Mouse (Mus musculus) lung, embryonic 14.5 days (tissue): ENCODE results near the gene Il10rb. TPM values are rescaled to one million over a fixed set of nuclear protein-coding genes. Genes with fewer than 3 reads are reported as not detected.
A peak's percentile ranks its signal among the peaks of the same experiment; 100 is the strongest.

Experiments
- ATAC-seq: fragments of 200-750 bp; cut with Nextera tagmentation; 2 replicates; pipeline ENCODE4 v1.8.0; 2017; ENCODE audit warnings: mild to moderate bottlenecking, moderate TSS enrichment, moderate library complexity; ENCODE audit not compliant: insufficient read depth
- DNase-seq: peaks from one replicate; pipeline ENCODE4 v3.0.0-alpha.2; 2015
- H3K27ac ChIP-seq: fragments of 300-500 bp; sonication (generic); 2 replicates; pipeline ENCODE4 v1.5.1; 2014; ENCODE audit warnings: low read depth, mild to moderate bottlenecking, moderate library complexity
- H3K27me3 ChIP-seq: fragments of 300-500 bp; sonication (generic); 2 replicates; pipeline ENCODE4 v1.6.1; 2014; ENCODE audit warnings: low read length, control low read depth; ENCODE audit not compliant: insufficient read depth
- H3K36me3 ChIP-seq: fragments of 300-500 bp; sonication (generic); 2 replicates; pipeline ENCODE4 v1.6.1; 2014; ENCODE audit warnings: control low read depth; ENCODE audit not compliant: insufficient read depth
- H3K4me1 ChIP-seq: fragments of 300-500 bp; sonication (generic); 2 replicates; pipeline ENCODE4 v1.6.1; 2014; ENCODE audit warnings: antibody characterized with exemption, control low read depth; ENCODE audit not compliant: insufficient read depth
- H3K4me2 ChIP-seq: fragments of 300-500 bp; sonication (generic); 2 replicates; pipeline ENCODE4 v1.6.1; 2014; ENCODE audit warnings: mild to moderate bottlenecking
- H3K4me3 ChIP-seq: fragments of 300-500 bp; sonication (generic); 2 replicates; pipeline ENCODE4 v1.5.1; 2014; ENCODE audit warnings: low read depth, low read length
- H3K9ac ChIP-seq: fragments of 300-500 bp; sonication (generic); 2 replicates; pipeline ENCODE4 v1.6.1; 2014
- H3K9me3 ChIP-seq: fragments of 300-500 bp; sonication (generic); 2 replicates; pipeline ENCODE4 v1.6.1; 2016; ENCODE audit warnings: low read depth, low read length, control low read depth
- CTCF ChIP-seq: IDR thresholded peaks from 2 replicates; pipeline ENCODE4 v1.5.1; 2016; ENCODE audit warnings: antibody characterized with exemption, low read depth
- WGBS: fragments of 180-500 bp; shearing (Covaris S2); extraction: QIAGEN DNeasy Blood & Tissue Kit; methylation state at CpG from one replicate; pipeline ENCODE4 v1.1.7; 2014; 5-methylcytosine and 5-hydroxymethylcytosine counted together
- polyA plus RNA-seq: library from polyadenylated mRNA; unstranded; fragments of >200 nt; fragmentation: Nextera tagmentation; extraction: Ambion mirVana; gene quantifications from 2 replicates; pipeline ENCODE4 v1.2.1, GENCODE M21; 2014

Gene Il10rb
- polyA plus RNA-seq, 1 experiment from 2014 or later = 32.8 TPM

GRCm38 (mm10) chr16:91404187-91404586 is 1.8 kb upstream of the Il10rb start:
- H3K4me3 ChIP-seq = no peak overlapping the region
- no peak overlapping the region for H3K27ac ChIP-seq
- DNase-seq (no peak), ATAC-seq (no peak)
- no peak overlapping the region for H3K4me2 ChIP-seq
- H3K4me1 ChIP-seq = no peaks in the 10 kb centered on the region
- H3K9me3 ChIP-seq = no peaks in the 10 kb centered on the region
- no peak overlapping the region for H3K9ac ChIP-seq
- H3K36me3 ChIP-seq = peaks cover 23% of the 10 kb centered on the region
- no peaks in the 10 kb centered on the region for H3K27me3 ChIP-seq
- TF ChIP-seq CTCF = no peak
- 87% methylated on average over 8 of the region's 8 CpGs for WGBS

GRCm38 (mm10) chr16:91404828-91405577 is 961 bp upstream of the Il10rb start:
- Histone ChIP-seq H3K9me3 (no peaks in the 10 kb centered on the region), H3K4me2 (peak overlapping the region; percentile 90; the same call in 1 of the 2 replicates), H3K27me3 (no peaks in the 10 kb centered on the region), H3K4me1 (no peaks in the 10 kb centered on the region), H3K27ac (no peak overlapping the region; the same call in 1 of the 2 replicates), H3K9ac (no peak overlapping the region), H3K36me3 (peaks cover 23% of the 10 kb centered on the region), H3K4me3 (no peak overlapping the region)
- DNase-seq (no peak), ATAC-seq (no peak)
- no peak for TF ChIP-seq CTCF
- WGBS = 75% methylated on average over 10 of the region's 10 CpGs

- Histone ChIP-seq H3K4me2 (peak overlapping the region; percentile 90), H3K36me3 (peaks cover 22% of the 10 kb centered on the region), H3K4me3 (peak overlapping the region; percentile 74), H3K27me3 (no peaks in the 10 kb centered on the region), H3K9me3 (no peaks in the 10 kb centered on the region), H3K27ac (peak overlapping the region; percentile 71), H3K4me1 (no peaks in the 10 kb centered on the region), H3K9ac (peak overlapping the region; percentile 79)
- 1% methylated on average over 13 of the region's 13 CpGs for WGBS
- DNase-seq = peak; percentile 60
- no peak for TF ChIP-seq CTCF
- peak; percentile 35; the same call in 1 of the 2 replicates for ATAC-seq
Measured at GRCm38 (mm10) chr16:91406585-91407220, 739 bp downstream of the Il10rb start.

GRCm38 (mm10) chr16:91413102-91413844 is 7.3 kb downstream of the Il10rb start:
- no peaks in the 10 kb centered on the region for H3K9me3 ChIP-seq
- no peak overlapping the region for H3K27ac ChIP-seq
- no peaks in the 10 kb centered on the region for H3K27me3 ChIP-seq
- H3K4me3 ChIP-seq = no peak overlapping the region
- peaks cover 43% of the 10 kb centered on the region for H3K36me3 ChIP-seq
- no peak overlapping the region for H3K9ac ChIP-seq
- ATAC-seq (no peak), DNase-seq (peak; percentile 15)
- WGBS = 55% methylated on average over 12 of the region's 12 CpGs
- no peaks in the 10 kb centered on the region for H3K4me1 ChIP-seq
- no peak overlapping the region for H3K4me2 ChIP-seq
- no peak for TF ChIP-seq CTCF

GRCm38 (mm10) chr16:91415391-91416189 is 9.6 kb downstream of the Il10rb start:
- H3K4me3 ChIP-seq = no peak overlapping the region
- no peak overlapping the region for H3K27ac ChIP-seq
- TF ChIP-seq CTCF = no peak
- DNase-seq (no peak), ATAC-seq (no peak)
- H3K4me2 ChIP-seq = no peak overlapping the region
- peaks cover 56% of the 10 kb centered on the region for H3K36me3 ChIP-seq
- no peaks in the 10 kb centered on the region for H3K27me3 ChIP-seq
- WGBS = 80% methylated on average over 9 of the region's 9 CpGs
- H3K9me3 ChIP-seq = no peaks in the 10 kb centered on the region
- no peak overlapping the region for H3K9ac ChIP-seq
- no peaks in the 10 kb centered on the region for H3K4me1 ChIP-seq

- peaks cover 58% of the 10 kb centered on the region for H3K36me3 ChIP-seq
- H3K4me1 ChIP-seq = no peaks in the 10 kb centered on the region
- no peak for DNase-seq
- no peak overlapping the region for H3K27ac ChIP-seq
- no peak for TF ChIP-seq CTCF
- no peak overlapping the region for H3K4me3 ChIP-seq
- no peak for ATAC-seq
- H3K9me3 ChIP-seq = no peaks in the 10 kb centered on the region
- 97% methylated on average over 6 of the region's 6 CpGs for WGBS
- no peak overlapping the region for H3K4me2 ChIP-seq
- no peak overlapping the region for H3K9ac ChIP-seq
- no peaks in the 10 kb centered on the region for H3K27me3 ChIP-seq
Measured at GRCm38 (mm10) chr16:91416357-91416756, 10.4 kb downstream of the Il10rb start.
